Mouse (Mus musculus) liver, postnatal 0 days (tissue): ENCODE data around the gene Slc25a30.

Experiments used
- CTCF ChIP-seq: sonication (generic); IDR thresholded peaks from 2 replicates; pipeline ENCODE4 v1.5.1; 2016; ENCODE audit warnings: antibody characterized with exemption, low read depth
- EP300 ChIP-seq: IDR thresholded peaks from 2 replicates; pipeline ENCODE4 v1.6.1; 2016; ENCODE audit warnings: antibody characterized with exemption, low read depth, mild to moderate bottlenecking

GRCm38 (mm10) chr14:75789291-75789690 lies 2.5 kb upstream of the Slc25a30 start:
- no peak for TF ChIP-seq CTCF
- no peak for TF ChIP-seq EP300
